Mouse (Mus musculus): Measurements from ENCODE around the gene Nkx2-3. TPM values are rescaled to one million over a fixed set of nuclear protein-coding genes. Genes with fewer than 3 reads are reported as not detected.
A peak's percentile ranks its signal among the peaks of the same experiment; 100 is the strongest.

Gene Nkx2-3
- not detected for total RNA-seq (2021)
- long read RNA-seq, experiment 1: 0 reads
- long read RNA-seq, experiment 2: 0 reads

DNA sequence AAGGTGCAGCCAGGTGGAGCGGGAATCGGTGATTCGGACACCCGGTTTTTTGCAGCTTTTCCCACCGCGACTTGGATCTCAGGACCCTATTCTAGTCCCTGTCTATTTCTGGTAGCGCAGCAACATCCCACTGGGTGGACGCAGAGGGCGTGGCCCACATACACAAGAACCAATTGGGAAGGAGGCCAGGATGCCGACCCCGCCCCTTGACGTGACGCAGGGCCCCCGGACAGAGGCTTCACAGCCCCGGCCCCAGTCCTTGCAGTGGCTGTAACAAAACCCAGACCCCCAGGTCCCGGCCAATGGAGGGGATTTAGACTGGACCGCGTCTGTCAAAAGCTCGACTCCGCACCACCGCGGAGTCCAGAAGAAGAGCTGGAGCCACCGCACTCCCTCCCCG lies at the start of gene Nkx2-3:
Gene Nkx2-3, plus strand, starts transcription at position 275 of the 400 bp plus-strand sequence.
- peak; percentile 30 for DNase-seq

DNA sequence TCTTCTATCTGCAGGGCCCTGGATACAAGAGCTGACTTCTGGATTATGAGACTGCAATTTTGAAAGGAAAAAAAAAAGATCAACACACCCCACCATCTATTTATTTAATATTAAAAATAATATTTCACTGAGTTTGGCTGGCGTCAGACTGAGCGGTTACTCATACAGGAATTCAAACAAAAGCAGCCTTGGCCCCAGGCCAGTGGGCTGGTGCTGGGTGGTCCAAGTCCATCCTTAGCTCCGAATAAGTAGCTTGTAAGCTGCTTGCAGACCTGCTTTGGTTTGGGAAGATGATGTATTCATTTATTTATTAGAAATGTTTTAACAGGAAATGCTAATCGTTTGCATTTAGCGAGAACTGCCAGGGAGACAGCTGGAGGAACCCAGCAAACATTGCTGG lies 49.0 kb upstream of the Nkx2-3 start:
- DNase-seq: peak; percentile 46

DNA sequence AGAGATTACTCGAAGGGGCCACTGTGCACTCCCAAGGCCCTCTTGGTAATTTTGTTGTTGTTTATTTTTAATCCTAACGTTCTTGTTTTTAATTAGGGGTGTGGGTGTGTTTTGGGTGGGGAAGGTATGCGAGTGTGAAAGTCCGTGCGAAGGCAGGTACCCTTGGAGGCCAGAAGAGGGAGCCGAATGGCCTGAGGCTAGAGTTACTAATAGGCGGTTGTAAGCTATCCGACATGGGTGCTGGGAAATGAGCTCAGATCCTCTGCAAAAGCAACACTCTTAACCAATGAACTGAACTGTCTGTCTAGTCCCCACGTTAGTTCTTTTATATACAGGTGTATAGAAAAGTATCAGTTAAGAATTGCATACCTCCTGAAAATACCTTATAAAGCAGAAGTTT lies 43.8 kb upstream of the Nkx2-3 start:
- DNase-seq: no peak

DNA sequence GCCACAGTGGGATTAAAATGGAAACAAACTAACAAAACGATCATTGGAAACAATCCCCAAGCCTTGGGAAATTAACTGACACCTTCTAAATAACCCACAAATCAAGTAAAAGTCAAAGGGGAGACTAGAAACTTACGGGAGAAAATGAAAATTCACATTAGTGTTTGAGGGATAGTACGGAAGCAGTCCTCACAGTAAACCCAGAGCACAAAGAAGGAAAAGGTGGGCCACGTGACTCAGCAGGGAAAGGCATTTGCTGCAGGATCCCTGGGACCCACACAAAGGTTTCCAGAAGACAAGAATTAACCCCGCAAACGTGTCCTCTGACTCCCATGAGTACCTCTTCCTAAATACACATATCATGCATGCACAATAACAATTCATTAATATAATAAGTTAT lies 43.0 kb upstream of the Nkx2-3 start:
- no peak for DNase-seq

DNA sequence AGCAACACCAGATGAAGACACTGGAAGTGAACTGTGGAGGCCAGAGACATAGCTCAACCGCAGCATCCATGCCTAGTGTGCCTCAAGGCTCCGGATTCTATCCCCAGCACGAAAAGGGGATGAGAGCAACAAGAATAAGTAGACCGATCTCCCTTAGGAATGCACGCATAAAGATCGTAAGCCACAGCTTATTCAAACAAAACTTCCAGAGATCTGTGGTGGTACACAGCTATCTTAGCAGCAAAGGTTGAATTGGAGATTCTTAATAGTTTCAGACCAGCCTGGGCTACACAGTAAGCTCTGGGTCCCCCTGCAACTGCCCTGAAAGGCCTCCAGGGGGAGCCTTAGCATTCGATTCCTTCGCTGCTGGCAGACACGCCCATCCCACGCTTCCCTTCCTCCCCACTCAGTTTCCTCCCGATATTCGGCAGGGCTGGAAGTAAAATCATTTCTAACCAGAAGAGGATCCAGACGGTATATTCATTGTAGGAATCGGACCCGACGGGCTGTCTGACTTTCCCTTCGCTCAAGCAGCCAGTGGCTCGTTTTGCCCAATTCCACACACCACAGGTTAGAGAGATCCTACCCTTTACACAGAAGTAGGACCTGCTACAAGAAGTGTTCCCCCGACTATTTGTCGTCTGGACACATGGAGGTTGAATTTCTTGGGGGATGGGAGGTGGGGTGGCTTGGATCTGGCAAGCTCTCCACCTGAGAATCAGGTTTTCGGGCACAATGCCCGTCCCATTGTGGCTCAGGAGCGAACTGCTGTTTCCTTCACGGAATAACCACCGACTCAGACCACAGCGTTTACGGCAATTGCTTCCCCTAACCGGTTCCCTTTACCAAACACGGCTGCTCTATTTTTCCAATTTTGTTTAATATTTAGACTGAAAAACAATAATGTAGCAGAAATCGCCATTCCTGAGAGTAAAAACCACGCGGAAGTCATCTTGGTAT lies 41.0 kb upstream of the Nkx2-3 start:
- DNase-seq: peak; percentile 69

DNA sequence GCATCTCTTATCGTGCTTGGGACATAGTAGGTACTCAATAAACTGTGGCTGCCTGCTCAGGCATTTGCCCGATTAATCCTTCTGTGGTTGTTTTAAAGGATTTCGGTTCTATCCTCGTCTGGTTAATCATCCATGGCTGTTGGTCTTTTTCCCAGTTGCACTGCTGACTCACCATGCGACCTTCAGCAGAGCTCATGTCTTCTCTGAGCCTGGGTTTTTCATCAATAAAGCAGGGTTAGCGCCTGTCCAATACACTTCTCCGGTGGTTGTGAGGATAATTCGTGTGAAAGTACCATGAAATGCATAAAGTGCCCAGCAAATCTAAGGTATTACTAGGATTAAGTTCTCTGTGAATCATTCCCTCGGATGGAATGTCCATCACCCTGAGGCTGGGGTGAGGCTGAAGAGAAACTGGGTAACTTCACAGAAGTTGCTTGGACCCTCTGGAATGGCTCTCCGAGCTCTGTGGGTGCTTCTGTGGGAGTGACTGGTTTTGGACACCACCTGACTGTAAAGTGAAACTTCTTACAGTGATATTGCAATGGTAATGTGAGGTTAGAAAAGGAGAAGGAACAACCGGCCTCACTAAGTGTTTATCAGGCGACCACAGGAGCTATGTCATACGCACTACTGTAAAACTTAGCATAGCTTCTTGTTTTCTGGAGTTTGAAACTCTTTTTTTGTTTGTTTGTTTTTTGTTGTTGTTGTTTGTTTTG lies 32.9 kb upstream of the Nkx2-3 start:
- DNase-seq: no peak

DNA sequence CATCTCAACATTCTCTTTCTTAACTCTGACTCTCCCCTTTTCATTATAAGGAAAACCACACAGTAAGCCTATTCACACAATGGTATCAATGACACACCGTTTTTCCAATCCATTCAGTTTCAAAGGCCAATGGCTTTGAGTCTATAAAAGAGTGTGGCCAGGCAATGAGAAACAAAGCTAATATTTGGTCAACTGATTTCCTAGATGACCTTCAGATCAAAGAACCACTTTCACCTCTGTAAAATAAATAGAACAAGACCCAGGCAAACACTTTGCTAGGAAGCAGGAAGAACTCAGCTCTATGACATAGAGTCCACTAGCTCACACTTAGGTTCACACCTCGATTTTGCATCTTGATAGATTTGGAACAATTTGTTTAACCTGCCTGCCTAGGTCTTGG lies 30.9 kb upstream of the Nkx2-3 start:
- no peak for DNase-seq

DNA sequence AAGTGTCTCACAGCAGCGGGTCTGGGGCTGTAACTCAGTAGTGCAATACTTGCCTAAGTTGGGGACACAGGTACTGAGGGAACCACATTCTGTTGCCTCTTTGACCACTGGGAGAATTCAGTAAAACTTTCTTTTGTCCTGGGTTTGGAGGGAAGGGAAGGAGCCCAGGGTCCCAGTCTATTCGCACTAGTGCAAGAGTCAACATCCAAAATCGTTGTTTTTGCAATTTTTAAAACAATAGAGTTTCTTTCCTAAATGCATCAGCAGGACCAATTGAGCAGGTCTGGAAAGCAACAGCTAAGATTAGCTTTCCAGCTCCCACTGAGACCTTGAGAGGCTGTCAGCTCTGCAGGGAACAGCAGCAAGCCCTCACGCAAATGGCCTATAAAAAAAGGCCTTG lies 28.9 kb upstream of the Nkx2-3 start:
- DNase-seq: no peak

DNA sequence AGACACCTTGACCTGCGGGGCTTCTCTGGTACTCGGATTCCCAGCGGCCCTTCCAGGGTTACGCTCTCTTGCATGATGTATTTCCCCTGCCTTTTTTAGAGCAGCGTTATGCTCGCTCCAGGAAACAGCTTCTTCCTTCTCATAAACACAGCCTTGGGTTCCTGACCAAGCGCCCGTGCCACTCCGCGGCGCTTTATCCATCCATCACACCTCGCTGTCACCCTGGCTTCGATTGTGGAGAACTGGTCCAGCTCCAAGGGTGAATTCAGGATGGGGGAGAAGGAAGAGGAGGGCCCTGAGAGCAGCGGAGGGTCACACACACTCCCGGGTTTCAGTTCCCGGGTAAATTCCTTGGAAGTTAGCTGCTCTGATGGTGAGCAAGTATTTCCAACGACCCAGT lies 28.5 kb upstream of the Nkx2-3 start:
- DNase-seq: no peak

DNA sequence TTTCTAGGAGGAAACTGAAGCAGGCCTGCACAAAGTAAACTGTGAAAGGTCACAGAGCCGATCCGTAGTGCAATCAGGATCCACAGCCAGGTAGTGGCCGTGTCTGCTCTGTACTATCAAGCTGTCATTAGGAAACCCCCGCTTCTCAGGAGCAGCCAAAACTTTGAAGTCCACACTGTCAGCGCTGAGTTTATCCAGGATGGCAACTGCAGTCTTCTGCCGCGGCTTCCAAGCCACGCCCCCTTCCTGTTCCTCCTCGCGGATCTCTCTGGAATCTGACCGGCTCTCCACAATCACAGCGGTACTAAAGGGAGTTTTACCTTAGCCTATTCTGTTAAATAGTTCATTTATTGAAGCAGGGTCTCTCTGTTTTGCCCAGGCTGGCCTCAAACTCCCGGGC lies 27.3 kb upstream of the Nkx2-3 start:
- peak; percentile 26 for DNase-seq

DNA sequence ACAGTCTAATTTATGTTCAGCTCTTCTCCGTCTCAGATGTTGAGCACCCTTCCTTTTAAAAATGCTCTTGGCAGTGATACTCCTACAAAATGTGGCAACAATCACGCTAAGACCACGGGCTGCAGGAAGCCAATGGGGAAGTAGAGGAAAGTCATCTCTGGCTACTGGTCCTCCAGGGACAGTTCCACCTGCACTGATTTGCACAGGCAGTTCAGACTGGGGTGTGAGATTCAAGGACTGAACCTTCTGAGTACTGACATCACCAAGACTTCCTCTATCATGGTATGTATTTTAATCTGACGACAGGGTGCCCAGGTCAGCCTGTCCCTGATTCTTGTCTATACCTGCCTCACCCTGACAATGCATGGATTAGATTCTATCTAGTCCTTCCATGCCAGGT lies 20.1 kb upstream of the Nkx2-3 start:
- no peak for DNase-seq

DNA sequence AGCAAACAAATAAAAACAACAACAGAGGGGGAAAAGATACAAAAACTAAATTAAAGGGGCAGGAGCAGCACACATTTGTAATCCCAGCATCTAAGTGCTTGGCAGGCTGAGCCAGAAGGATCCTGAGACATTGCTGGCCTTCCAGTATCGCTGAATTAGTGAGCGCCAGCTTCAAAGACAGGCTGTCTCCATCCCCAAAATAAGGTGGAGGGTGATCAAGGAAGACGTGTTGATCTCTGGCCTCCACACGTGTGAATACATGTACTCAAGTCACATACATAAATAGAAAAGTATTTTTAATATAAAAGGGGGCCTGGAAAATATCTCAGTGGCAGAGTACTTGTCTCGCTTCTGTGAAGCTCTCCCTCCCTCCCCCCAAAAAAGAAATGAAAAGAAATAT lies 15.1 kb upstream of the Nkx2-3 start:
- no peak for DNase-seq

DNA sequence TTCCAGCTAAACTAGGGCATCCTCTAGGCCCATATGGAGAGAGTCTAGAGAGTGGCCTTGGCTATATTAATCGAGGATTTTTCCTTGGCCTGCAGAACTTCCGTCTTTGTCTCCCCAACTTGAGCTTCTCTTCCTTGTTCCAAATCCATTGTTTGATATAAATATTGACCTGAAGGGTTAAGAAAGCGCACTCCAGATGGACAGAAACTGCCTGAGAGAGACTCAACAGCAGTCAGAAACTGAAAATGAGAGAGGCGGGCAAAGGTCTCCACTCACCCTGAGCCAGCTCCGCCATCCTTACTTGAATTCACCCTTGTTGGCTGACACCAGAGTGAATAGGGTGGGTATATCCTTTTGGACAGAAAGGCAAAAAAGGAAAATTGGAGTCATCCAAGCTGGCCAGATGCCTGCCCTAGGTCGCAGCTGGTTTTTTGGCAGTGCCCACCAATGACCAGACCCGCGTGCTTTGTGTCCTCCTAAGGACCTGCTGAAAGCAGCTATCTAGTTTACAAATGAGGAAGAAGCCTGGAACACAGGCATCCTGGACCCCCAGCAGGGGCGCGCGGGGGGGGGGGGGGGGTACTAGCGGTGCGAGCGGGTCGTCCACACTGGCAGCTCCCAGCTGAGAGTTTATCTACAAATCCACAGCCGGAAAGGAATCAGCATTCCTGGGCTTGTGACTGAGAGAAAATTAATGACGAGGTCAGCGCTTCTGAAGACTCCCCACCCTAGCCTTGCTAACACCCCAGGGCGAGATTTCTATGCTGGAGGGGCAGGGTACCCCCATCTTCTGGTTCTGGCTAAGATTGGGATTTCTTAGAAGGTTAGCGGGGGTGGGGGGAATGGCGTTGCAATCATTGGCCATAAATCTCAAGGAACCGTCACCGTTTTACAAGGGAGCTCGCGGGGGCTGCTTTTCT lies 13.1 kb upstream of the Nkx2-3 start:
- DNase-seq: no peak

DNA sequence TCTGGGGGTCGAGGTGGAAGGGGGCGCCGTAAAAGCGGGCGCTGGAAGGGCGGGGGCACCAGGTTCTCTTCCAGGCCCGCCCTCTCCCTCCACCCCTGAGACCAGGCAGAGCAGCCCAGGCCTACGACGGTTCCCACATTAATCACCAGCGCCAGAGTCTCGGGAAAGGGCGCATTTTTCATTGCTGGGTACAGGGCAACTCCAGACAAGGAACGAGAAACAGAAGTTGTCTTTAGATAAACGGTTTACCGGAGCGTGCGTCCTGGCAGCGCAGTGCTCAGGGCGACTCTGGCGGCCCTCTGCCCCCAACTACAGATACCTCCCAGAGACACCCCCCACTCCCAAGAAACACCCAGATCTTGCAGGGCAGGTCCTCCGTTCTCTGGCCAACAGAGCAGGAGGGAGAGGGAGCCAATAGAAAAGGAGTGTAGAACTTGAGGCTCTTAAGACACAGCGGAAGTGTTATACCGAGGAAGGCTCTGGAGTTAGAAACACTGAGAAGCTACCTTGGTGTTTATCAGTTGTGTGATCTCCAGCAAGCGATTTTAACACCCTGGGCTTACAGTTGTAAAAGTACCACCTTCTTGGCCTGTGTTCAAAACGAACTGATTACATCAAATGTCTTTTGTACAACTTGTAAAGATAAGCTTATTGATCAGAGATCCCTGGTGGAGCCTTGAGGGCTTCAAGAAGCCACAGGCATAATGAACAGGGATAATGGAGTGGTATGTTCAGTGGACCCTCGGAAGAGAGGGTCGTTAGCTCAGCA lies 12.2 kb upstream of the Nkx2-3 start:
- DNase-seq: no peak

DNA sequence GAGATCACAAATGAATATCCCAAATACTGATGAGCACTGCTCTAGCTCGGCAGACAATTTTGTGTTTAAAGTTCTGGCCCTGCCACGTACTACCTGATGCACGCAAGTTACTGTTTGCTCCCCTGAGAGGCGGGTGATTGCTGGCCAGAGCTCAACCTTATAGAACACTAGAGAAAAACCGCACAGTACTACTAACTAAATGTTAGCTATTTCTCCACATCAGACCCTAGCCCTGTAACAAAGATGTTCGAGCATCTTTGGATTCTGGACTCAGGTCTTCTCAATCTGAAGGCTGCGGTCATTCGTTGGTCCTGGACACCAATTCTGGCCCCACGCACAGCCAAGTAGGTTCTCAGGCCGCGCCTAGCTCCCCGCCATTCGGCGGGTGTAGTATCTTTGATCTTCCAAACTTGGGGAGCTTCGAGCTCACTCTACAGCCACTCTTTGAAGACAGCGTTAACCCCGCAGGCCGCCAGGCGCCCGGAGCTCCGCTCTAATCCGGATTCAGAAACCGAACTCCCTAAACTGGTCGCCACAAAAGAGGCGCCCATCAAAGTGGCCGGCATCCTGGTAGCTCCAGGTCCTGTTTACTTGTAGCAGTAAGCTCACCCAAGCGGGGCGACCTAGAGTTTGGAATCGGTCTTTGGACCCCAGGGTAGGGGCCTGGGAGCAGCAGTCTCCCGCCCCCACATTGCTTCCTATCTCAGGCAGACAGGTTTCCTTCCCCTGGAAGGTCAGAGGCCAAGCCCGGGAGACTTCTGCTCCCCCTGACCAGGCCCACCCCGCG lies 11.4 kb upstream of the Nkx2-3 start:
- no peak for DNase-seq

DNA sequence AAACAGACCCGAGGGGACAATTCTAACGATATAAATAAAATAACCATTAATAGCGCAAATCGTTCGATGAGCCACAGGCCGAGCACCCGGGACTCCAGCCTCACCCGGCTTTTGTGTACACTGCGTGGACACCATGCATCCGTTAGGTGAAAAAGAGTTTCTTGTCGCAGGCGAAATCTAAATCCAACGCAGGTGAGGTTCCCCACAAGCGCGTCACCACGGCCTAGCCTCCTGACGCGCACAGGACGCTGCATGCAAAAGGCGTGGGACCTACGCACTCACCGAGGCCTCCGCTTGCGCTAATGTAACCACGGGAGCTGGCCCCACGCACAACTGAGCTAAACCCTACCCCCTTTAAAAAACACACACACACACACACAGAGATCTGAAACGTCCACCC lies 10.7 kb upstream of the Nkx2-3 start:
- no peak for DNase-seq

DNA sequence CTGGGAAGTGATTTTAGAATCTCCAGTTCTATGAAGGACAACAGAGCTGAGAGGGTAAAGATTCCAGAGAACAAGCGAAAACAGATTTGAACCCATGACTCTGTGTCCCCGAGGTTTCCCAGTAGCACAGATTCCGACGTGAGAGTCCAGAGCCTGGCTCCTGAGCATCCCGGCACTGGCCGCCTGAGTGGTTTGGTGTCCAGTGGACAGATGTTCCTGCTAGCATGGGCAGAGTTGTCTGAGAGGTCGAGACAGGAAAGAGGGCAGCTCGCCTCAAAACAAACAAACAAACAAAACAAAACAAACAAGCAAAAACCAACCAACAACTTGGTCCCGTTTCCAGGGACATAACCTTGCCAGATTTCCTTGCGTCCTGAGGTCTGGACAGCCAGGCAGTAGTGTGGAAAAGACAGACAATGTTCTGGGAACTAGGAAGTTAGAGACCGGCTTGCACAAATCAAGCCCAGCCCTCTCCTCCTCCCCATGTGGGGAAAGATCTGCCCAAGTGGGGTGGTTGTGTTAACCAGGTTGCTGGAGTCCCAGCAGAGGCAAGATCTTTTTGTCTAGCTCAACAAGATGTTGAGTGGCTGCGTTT lies 10.0 kb upstream of the Nkx2-3 start:
- no peak for DNase-seq

DNA sequence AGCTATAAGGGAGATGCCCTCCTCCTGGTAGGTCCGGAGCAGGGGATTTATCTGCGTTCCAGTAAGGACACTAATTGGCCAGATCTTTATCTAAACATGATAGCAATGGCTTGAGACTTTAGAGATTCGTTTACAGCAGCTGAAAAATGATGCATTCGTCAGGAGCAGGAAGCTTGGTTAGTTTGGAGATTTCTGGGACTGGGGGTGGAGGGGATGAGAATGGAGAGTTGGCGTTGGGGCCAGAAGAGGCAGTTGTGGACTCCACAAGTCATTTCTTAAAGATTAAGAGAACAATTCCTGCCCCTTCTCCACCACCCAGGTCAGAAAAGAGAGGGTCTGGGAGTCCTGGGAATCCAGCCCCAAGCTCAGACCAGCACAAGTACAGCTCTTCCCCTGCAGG lies 8.6 kb upstream of the Nkx2-3 start:
- DNase-seq: no peak

DNA sequence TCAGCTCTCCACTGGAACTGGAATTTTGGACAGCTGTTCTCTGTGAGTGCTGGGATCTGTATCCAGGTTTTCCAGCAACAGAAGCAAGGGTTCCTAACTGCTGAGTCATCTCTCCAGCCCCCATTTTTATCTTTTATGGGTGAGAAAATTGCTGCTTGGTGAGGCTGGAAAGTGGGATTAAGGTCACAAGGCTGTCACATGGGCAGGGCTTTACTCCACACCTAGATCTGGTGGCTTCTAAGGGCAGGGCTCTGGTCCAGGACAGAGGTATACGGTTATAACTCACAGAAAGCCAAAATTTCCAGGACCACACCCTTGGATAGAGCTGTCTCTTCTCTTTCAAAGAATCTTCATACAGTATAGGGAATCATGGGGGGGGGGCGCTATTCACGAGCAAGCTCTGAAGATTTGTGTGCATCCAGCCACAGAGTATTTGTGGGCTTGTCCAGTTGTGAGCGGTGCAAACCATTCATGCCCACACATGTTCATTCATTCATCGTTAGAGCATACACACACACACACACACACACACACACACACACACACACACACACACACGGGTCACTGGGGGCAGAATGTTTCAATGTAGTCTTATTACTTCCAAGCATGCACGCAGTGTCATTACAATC lies 7.5 kb upstream of the Nkx2-3 start:
- no peak for DNase-seq
